ENCODE assay signal across 9 mouse cellular contexts in genomic region chr5:137481138-137481537, GRCm38 (mm10). TPM values are rescaled to one million over a fixed set of nuclear protein-coding genes. Genes with fewer than 3 reads are reported as not detected.
A peak's percentile ranks its signal among the peaks of the same experiment; 100 is the strongest.
DNase-seq lines count a peak whose midpoint lies in the region; ATAC-seq and TF ChIP-seq lines count a peak whose summit lies in the region.
"Had no signal": no experiment of that assay in that cellular context is flagged by ENCODE, and none has a peak within 500 bp of the region (broad histone marks: within the 10 kb centered on the region; RNA-seq: fewer than 3 reads in every experiment).

No protein-coding gene starts in this region.

- no peak for TF ChIP-seq POLR2A in spleen, adult 2 months (IDR thresholded peaks at IDR 0.05; ENCODE audit: low read depth, low read length)

- TF ChIP-seq EP300 in liver, postnatal 0 days (IDR thresholded peaks at IDR 0.05; ENCODE audit: low read depth), result no peak

- peak; percentile 65; the same call in 1 of the 2 replicates for TF ChIP-seq CTCF in spleen, adult 2 months (IDR thresholded peaks at IDR 0.05; ENCODE audit: extremely low read depth, insufficient read depth, insufficient read length, insufficient replicate concordance)
- peak; percentile 78 for TF ChIP-seq CTCF in liver, postnatal 0 days (IDR thresholded peaks at IDR 0.05; ENCODE audit: low read depth)

- no peak overlapping the region for H3K4me3 ChIP-seq in spleen, adult 2 months (ENCODE audit: extremely low read depth, insufficient read depth, insufficient read length)
- no peak overlapping the region for H3K4me3 ChIP-seq in liver, postnatal 0 days (ENCODE audit: low read depth, low read length)
- H3K4me3 ChIP-seq: limb, embryonic 12.5 days had no signal

- no peaks in the 10 kb centered on the region for H3K9me3 ChIP-seq in liver, postnatal 0 days (ENCODE audit: low read length)
- H3K9me3 ChIP-seq: limb, embryonic 12.5 days had no signal

- H3K4me1 ChIP-seq in spleen, adult 2 months (ENCODE audit: control insufficient read depth, insufficient read depth, insufficient read length), result no peaks in the 10 kb centered on the region
- H3K4me1 ChIP-seq in liver, postnatal 0 days (ENCODE audit: insufficient read depth), result no peaks in the 10 kb centered on the region; the same call in 1 of the 2 replicates

- peak; percentile 27; the same call in 1 of the 2 replicates for ATAC-seq in liver, postnatal 0 days
- no peak for ATAC-seq in inflammation-experienced regulatory T-cells, adult 6 months

- H3K27ac ChIP-seq in spleen, adult 2 months (ENCODE audit: insufficient read depth, low read length), result no peak overlapping the region
- peak overlapping the region; percentile 50 for H3K27ac ChIP-seq in liver, postnatal 0 days (ENCODE audit: low read depth)
- H3K27ac ChIP-seq: limb, embryonic 12.5 days had no signal

- DNase-seq in spleen, adult 2 months (ENCODE audit: low read depth in 1 of 2, low spot score in 2 of 2), result peak; percentile 9 to 40
- DNase-seq in spleen, adult 12 weeks (ENCODE audit: low spot score), result no peak
- DNase-seq in c-Kit-negative CD71-positive TER-119-positive erythroid progenitor cells, embryonic 14.5 days (ENCODE audit: low read depth, low spot score), result peak; percentile 30
- peak; percentile 84 for DNase-seq in gastrocnemius, adult 18-20 months (ENCODE audit: low spot score)
- DNase-seq in large intestine, adult 2 months (ENCODE audit: low read depth, low spot score), result peak; percentile 61
- DNase-seq in liver, postnatal 0 days, result peak; percentile 80
- peak; percentile 83 for DNase-seq in right cerebral cortex, postnatal 14 days

- H3K4me2 ChIP-seq in liver, postnatal 0 days (ENCODE audit: low read depth, low read length), result peak overlapping the region; percentile 24; the same call in 1 of the 2 replicates
- H3K4me2 ChIP-seq: limb, embryonic 12.5 days had no signal

- no peaks in the 10 kb centered on the region for H3K36me3 ChIP-seq in spleen, adult 2 months (ENCODE audit: control insufficient read depth, insufficient read depth, low read length)
- H3K36me3 ChIP-seq in liver, postnatal 0 days (replicated peaks; ENCODE audit: insufficient read depth, low read length), result no peaks in the 10 kb centered on the region
- H3K36me3 ChIP-seq: limb, embryonic 12.5 days had no signal

- no peak overlapping the region for H3K9ac ChIP-seq in liver, postnatal 0 days (replicated peaks)
- H3K9ac ChIP-seq: limb, embryonic 12.5 days had no signal

- peaks cover 5% of the 10 kb centered on the region; the same call in 1 of the 2 replicates for H3K27me3 ChIP-seq in spleen, adult 2 months (ENCODE audit: control insufficient read depth, insufficient read depth, low read length)
- H3K27me3 ChIP-seq in liver, postnatal 0 days (ENCODE audit: insufficient read depth, low read length), result 0 out of 2 replicates have a peak, but pooled peaks cover 9% of the 10 kb centered on the region

RNA-seq across cellular contexts. Expression of gene Zan, which starts 4.3 kb away (rescaled TPM):
- 0.02 and 0.06 TPM in 2 replicates for polyA plus RNA-seq in spleen, adult 2 months (2012; rRNA removed)
- total RNA-seq in gastrocnemius, adult 18-20 months (2021), result under 1 TPM in 1 of 2 experiments, not detected in 1; 0.07 TPM
- 1.4 and 2.8 TPM in 2 replicates for polyA plus RNA-seq in large intestine, adult 2 months (2012; rRNA removed)
- 0.01 and 0.06 TPM in 2 replicates for polyA plus RNA-seq in liver, postnatal 0 days (2015; fragmentation: Nextera tagmentation; extraction: Ambion mirVana)
- under 1 TPM; 0.19 to 0.55 (median 0.24) TPM for polyA plus RNA-seq in inflammation-experienced regulatory T-cells, adult 6 months (2017; shearing (Covaris generic))

RNA-seq across cellular contexts. Expression of gene Pop7, which starts 21.2 kb away (rescaled TPM):
- polyA plus RNA-seq in spleen, adult 2 months (2012; rRNA removed), result 26.6 and 40.1 TPM in 2 replicates
- total RNA-seq in gastrocnemius, adult 18-20 months (2021), result 10 to 100 TPM in 1 of 2 experiments, 1 to 10 TPM in 1; 8.9 to 10.8 TPM
- 46.9 and 57.9 TPM in 2 replicates for polyA plus RNA-seq in large intestine, adult 2 months (2012; rRNA removed)
- polyA plus RNA-seq in liver, postnatal 0 days (2015; fragmentation: Nextera tagmentation; extraction: Ambion mirVana), result 27.5 and 27.7 TPM in 2 replicates
- 10 to 100 TPM; 51.1 to 61.5 (median 59.1) TPM for polyA plus RNA-seq in inflammation-experienced regulatory T-cells, adult 6 months (2017; shearing (Covaris generic))

RNA-seq across cellular contexts. Expression of gene Gigyf1, which starts 37.2 kb away (rescaled TPM):
- 40.3 and 49.8 TPM in 2 replicates for polyA plus RNA-seq in spleen, adult 2 months (2012; rRNA removed)
- total RNA-seq in gastrocnemius, adult 18-20 months (2021), result 10 to 100 TPM; 19.9 to 23.5 TPM
- polyA plus RNA-seq in large intestine, adult 2 months (2012; rRNA removed), result 9.6 and 13.9 TPM in 2 replicates
- 2.8 and 4.0 TPM in 2 replicates for polyA plus RNA-seq in liver, postnatal 0 days (2015; fragmentation: Nextera tagmentation; extraction: Ambion mirVana)
- polyA plus RNA-seq in inflammation-experienced regulatory T-cells, adult 6 months (2017; shearing (Covaris generic)), result 10 to 100 TPM; 14.0 to 33.6 (median 31.4) TPM

RNA-seq across cellular contexts. Expression of gene Epo, which starts 51.9 kb away (rescaled TPM):
- polyA plus RNA-seq in spleen, adult 2 months (2012; rRNA removed), result not detected in 2 replicates
- total RNA-seq in gastrocnemius, adult 18-20 months (2021), result not detected
- not detected in 2 replicates for polyA plus RNA-seq in large intestine, adult 2 months (2012; rRNA removed)
- polyA plus RNA-seq in liver, postnatal 0 days (2015; fragmentation: Nextera tagmentation; extraction: Ambion mirVana), result 0.13 and 0.26 TPM in 2 replicates
- not detected for polyA plus RNA-seq in inflammation-experienced regulatory T-cells, adult 6 months (2017; shearing (Covaris generic))

RNA-seq across cellular contexts. Expression of gene Gnb2, which starts 52.2 kb away (rescaled TPM):
- 762 and 932 TPM in 2 replicates for polyA plus RNA-seq in spleen, adult 2 months (2012; rRNA removed)
- 100 to 1,000 TPM; 111 to 134 TPM for total RNA-seq in gastrocnemius, adult 18-20 months (2021)
- polyA plus RNA-seq in large intestine, adult 2 months (2012; rRNA removed), result 967 and 1,025 TPM in 2 replicates
- 165 and 177 TPM in 2 replicates for polyA plus RNA-seq in liver, postnatal 0 days (2015; fragmentation: Nextera tagmentation; extraction: Ambion mirVana)
- polyA plus RNA-seq in inflammation-experienced regulatory T-cells, adult 6 months (2017; shearing (Covaris generic)), result 10 to 100 TPM; 63.1 to 85.4 (median 72.9) TPM
